Mouse (Mus musculus) thymus, postnatal 4 days (tissue): Measurements from ENCODE around the gene Lrrc4c.

Experiments
- DNase-seq: peaks from one replicate; pipeline ENCODE4 v3.0.0; 2021

Gene Lrrc4c

GRCm38 (mm10) chr2:97652711-97653110, 1334.7 kb downstream of the Lrrc4c start:
- no peak for DNase-seq
